Mouse (Mus musculus): ENCODE measurements around the gene Rb1. TPM values are rescaled to one million over a fixed set of nuclear protein-coding genes. Genes with fewer than 3 reads are reported as not detected.

The Rb1 gene
- polyA plus RNA-seq, 1 experiment, result 12.8 TPM

DNA sequence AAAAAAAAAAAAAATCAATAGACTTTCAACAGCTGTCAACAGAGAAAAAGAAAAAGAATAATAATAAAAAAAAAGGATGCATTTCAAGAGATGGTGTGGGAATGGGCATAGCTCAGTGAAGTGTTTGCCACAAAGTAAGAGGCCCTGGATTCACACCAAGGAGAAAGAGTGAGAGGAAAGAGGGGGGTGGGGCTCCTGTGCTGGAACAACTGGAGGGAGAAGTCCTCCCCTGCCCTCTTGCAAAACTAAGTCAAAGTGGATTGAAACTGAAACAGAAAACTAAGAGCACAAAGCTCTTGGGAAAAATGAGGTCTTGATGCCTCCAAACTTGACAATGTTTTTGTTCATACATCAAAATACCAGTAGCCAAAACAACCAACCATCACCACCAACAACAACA is 116.4 kb downstream of the Rb1 start:
- DNase-seq (ENCODE audit: low spot score), result no peak

- DNase-seq (ENCODE audit: low spot score), result no peak
Observed at GRCm38 (mm10) chr14:73204016-73204415, 121.6 kb downstream of the Rb1 start.

DNA sequence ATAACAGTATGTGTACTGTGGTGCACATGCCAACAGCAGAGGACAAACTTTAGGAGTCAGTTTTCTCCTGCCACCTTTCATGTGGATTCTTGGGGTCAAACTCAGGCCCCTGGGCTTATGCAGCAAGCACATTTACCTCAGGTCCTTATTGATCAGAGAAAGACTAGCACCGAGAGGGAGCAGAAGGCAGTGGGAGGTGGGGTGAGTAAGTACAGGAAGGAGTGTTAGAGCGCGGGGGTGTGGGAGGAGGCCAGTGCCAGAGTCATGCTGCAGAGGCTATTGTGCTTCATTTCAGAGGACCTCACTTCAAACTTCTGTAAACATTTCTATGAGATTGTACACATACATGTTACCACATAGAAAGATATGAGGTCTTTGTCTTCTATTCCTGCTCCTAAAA is 124.2 kb downstream of the Rb1 start:
- DNase-seq (ENCODE audit: low spot score), result no peak

GRCm38 (mm10) chr14:73199058-73199457 is 126.6 kb downstream of the Rb1 start:
- DNase-seq (ENCODE audit: low spot score), result no peak

DNA sequence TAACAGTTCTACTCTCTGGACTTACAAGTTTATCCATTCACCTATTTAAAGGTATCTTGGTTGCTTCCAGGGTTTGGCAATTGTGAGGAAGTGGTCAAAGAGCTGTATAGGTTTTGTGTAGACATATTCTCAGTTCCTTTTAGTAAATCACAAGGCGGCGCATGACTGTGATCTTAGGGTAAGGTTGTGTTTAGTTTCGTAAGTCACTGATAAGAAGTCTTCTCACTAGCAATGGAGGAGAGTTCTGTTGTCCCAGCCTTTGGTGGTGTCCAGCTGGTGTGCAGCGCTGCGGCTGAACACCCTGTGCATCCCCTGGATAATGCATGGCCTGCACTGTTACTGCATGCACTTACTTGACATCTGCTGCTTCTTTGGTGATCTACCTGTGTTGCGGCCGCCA is 138.7 kb downstream of the Rb1 start:
- DNase-seq (ENCODE audit: low spot score), result no peak

GRCm38 (mm10) chr14:73181144-73181543 is 144.5 kb downstream of the Rb1 start:
- DNase-seq (ENCODE audit: low spot score), result no peak

DNA sequence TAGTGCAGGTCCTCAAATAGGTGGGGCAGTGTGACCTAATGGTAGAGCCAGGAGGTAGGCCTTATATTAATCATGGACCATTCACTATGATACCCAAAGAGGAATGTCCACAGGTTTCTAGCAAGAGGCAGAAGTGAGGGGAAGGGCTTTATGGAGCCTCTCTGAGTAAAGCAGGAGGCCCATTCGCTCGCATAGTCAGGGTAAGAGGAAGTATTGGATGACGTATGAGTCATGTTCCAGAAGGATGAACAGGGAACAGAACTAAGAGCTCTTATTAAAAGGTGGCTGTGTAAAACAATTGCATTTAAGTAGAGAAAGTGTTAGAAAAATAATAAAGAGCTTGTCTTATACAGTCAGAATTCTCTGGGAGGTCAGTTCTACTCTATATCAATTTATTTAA is 145.0 kb downstream of the Rb1 start:
- no peak for DNase-seq (ENCODE audit: low spot score)

DNA sequence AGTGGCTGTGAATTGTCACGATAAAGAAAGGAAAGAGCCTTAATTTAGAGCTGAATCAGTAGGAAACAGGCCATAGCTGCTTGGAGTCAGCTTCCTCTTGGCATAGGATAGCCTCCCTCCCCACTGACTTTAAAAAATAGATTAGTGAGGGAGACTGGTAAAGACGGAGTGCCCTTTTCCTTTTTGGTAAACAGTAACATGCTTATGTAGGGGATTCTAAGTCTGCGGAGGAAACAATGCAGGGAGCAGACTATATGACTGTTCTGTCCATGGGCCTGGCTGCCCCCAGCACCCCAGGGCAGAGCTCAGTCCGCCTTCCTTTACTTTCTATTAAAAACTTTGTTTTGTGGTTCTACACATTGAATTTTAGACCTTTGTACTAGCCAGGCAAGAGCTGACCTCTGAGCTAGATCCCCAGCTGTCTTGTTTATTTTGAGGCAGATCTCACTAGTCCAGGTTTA is 146.4 kb downstream of the Rb1 start:
- DNase-seq (ENCODE audit: low spot score), result no peak

- no peak for DNase-seq (ENCODE audit: low spot score)
Observed at GRCm38 (mm10) chr14:73177961-73178360, 147.7 kb downstream of the Rb1 start.

DNA sequence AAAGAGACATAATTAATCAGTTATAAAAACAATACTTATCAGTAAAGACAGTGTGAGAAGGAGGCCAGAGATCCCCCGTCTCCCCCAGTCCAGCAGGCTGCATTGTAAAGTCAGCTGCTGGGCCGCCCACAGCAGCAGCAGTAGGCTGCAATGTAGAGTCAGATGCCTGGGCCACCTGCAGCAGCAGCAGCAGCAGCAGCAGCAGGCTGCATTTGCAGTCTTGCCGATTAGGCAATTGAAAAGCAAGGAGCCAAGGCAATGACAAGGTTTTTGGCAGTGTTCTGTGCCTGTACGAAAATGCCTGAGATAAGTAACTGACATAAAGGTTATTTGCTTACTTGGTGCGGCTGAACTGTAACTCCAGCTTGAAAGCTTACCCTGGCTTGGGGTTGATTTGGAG is 149.4 kb downstream of the Rb1 start:
- no peak for DNase-seq (ENCODE audit: low spot score)

DNA sequence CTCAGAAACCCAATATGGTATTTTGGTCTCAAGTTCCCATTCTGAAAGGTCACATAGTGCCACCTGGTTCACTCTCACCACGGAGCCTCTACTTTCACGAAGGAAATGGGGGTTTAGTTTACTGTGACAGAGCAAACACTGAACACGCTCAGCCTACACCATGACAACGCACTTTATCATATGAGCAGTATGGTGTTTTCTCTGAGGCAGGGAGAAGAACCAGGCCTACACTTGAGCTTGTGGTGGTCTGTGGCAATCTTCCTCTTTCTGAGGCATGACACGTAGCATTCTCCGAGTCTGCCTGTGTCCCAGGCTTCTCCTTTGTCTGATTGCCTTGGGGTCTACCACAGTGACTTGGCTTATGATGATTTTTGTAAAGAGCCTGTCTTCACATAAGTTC is 149.8 kb downstream of the Rb1 start:
- no peak for DNase-seq (ENCODE audit: low spot score)

DNA sequence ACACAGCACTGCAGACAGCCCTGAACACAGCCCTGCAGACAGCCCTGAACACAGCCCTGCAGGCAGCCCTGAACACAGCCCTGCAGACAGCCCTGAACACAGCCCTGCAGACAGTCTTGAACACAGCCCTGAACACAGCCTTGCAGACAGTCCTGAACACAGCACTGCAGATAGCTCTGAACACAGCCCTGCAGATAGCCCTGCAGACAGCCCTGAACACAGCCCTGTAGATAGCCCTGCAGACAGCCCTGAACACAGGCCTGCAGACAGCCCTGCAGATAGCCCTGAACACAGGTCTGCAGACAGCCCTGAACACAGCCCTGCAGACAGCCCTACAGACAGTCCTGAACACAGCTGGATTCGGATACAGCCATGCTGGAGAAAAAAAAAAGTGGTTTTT is 150.6 kb downstream of the Rb1 start:
- no peak for DNase-seq (ENCODE audit: low spot score)

DNA sequence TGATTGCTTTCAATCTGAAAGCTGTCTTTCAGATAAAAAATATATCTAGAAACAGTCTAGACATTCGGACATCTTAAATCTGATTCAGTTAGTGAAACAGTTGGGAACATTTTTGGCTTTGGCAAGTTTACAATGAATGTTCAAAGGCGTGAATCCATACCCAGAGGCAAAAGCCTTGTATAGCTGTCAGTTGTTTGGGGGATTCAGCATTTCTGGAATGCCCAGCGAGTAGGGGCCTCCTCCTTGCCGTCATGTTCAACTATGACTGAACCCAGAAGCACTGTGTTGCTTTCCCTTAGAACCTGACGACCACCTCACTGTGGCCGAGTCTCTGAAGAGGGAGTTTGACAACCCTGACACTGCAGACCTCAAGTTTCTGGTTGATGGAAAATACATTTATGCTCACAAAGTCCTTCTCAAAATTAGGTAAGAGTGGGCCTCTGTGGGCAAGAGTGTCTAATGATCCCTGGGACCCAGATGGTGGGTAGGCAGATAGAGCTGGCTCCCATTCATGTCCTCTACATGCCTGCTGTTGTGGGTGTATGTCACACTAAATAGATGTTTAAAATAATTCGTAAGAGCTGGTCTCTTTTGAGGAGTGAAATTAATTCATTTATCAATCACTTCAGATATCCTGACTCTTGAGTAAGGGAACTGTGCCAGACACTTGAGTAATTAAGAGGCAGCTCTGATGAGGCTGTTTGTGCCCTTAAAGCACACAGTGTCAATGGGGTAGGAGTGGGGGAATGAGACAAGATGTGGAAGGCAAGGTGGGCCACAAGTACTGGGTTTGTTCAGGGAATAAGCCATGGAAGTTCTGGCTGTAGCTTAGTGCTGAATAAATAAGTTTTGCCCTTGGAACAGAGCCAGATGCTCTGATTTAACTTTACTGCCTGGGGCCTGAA is 151.3 kb downstream of the Rb1 start:
- DNase-seq (ENCODE audit: low spot score), result no peak

- DNase-seq (ENCODE audit: low spot score), result no peak
Observed at GRCm38 (mm10) chr14:73173662-73174061, 152.0 kb downstream of the Rb1 start.

DNA sequence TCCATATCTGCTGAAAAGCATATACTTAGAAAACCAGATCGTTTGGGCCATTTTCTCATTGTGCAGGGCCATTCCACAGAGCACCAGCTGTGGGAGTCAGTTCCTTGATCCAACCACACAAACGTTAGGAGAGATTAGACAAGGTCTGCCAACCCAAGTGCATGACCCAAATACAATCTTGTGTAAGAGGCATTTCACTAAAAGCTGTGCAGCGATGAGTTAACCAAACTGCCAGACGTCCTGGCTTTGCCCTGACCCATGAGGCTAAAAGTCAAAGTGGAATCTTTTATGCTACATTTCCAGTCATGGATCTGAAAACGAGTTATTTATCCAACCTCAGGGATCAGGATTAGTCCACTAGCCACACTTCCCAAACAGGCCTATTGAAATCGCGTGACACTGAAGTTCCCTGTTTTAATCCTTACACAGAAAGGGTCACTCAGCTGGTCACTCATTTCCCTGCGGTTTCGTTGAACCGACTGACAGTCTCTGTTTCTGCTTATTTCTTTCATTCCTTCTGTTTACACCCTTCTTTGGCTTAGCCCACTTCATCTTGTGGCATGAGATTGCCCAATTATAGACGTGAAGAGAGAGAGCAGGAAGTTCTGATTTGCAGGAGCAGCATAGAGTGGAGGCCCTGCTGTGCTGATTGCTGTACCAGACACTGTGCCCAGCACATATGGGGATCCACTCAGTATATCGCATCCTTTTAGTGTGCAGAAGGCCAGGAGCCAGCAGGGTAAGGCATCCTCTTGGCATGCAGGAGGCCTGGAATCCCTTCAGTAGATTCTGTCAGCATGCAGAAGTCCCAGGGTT is 153.2 kb downstream of the Rb1 start:
- no peak for DNase-seq (ENCODE audit: low spot score)

- no peak for DNase-seq (ENCODE audit: low spot score)
Observed at GRCm38 (mm10) chr14:73169926-73170844, 155.4 kb downstream of the Rb1 start.

DNA sequence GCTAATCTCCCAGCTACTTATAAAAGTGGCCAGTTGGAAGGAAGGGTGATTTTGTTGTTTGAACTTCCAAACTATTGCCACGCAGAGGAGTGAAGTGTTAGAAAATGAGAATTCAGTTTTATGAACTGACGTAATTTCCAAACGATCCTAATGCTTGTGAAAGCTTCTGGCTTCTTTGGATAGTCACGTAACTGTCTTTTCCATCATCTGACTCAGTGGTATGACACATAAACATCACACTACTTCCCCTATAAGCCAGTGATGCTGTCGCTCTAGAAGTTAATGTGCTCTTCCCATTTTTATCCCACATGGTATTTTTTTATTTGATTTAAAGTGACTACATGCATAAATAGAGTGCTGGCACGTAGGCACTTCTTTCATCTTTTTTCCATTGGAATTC is 157.0 kb downstream of the Rb1 start:
- DNase-seq (ENCODE audit: low spot score), result no peak

- DNase-seq (ENCODE audit: low spot score), result no peak
Observed at GRCm38 (mm10) chr14:73165136-73165535, 160.5 kb downstream of the Rb1 start.

GRCm38 (mm10) chr14:73163363-73163998 is 162.1 kb downstream of the Rb1 start:
- no peak for DNase-seq (ENCODE audit: low spot score)

GRCm38 (mm10) chr14:73162192-73162800 is 163.3 kb downstream of the Rb1 start:
- no peak for DNase-seq (ENCODE audit: low spot score)

DNA sequence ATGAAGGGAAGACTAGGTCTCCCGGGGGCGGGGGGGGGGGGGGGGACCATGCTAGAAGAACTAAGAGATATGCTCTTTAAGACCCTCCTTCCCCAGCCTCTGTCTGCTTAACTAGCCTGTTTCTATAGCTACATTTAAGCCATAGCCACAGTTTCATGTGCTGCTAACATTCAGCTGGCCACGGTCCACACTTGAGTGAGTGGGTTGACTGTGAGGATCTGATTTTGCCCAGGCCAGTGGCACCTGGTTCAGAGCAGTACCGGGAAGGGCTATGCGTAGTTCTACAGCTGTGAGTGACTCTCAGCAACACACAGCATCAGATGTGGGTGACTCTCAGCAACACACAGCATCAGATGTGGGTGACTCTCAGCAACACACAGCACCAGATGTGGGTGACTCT is 164.3 kb downstream of the Rb1 start:
- DNase-seq (ENCODE audit: low spot score), result no peak
